Mouse (Mus musculus): ENCODE measurements at regions not wholly inside any gene's neighbourhood (a gene's known extent, or its start where the extent isn't known, plus 50 kb on each side); places are given as distances from the start of the nearest gene placed in this dataset.
"Not testable (repeated sequence)": the region's sequence is repeated elsewhere in the genome, so short reads cannot be mapped to it uniquely, and the experiment has no call there.

GRCm38 (mm10) chr13:97396286-97396685, 155.4 kb downstream of the Enc1 start:
- not testable (repeated sequence) for DNase-seq (ENCODE audit: inconsistent ontology term)

- DNase-seq (ENCODE audit: inconsistent ontology term) = no peak
Observed at GRCm38 (mm10) chr13:97394756-97395454, 154.0 kb downstream of the Enc1 start.

DNA sequence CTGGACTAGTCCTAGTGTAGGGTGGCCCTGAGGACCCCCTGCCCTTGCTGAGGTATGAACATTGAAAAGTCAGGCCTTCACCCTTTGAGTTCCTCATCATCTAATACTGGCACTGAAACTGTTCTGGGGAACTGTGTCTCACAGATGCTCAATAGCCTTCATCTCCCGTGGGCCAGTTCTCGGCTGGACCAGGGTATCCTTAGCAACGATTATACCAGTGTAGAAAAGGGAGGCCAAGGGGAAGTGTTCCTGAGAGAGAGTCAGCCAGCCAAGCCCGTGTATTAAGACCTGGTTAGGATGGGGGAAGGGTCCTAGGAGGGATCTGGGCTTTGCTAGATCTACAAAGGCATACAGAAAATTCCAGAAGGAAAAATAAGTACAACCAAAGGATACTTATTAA, 153.2 kb downstream of the Enc1 start:
- no peak for DNase-seq (ENCODE audit: inconsistent ontology term)

DNA sequence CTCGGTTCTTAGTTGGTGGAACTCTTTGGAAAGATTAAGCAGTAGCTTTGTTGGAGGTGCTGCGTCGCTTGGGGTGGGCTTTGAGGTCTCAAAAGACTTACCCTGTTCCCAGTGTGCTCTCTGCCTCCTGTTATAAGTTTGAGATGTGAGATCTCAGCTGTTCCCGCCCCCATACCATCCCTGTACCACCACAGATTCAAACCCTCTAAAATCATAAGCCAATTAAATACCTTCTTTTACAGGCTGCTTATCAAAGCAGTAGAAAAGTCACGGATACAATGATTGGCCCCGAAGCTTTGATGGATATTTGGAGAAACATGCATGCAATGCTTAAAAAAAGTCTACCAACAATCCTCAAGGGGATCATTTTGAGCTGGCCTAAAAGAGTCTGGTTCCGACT, 152.6 kb downstream of the Enc1 start:
- no peak for DNase-seq (ENCODE audit: inconsistent ontology term)

- DNase-seq (ENCODE audit: inconsistent ontology term) = peak; percentile 67
Observed at GRCm38 (mm10) chr13:97390449-97390930, 149.6 kb downstream of the Enc1 start.

GRCm38 (mm10) chr13:97388851-97389479, 148.1 kb downstream of the Enc1 start:
- DNase-seq (ENCODE audit: inconsistent ontology term) = peak; percentile 22

DNA sequence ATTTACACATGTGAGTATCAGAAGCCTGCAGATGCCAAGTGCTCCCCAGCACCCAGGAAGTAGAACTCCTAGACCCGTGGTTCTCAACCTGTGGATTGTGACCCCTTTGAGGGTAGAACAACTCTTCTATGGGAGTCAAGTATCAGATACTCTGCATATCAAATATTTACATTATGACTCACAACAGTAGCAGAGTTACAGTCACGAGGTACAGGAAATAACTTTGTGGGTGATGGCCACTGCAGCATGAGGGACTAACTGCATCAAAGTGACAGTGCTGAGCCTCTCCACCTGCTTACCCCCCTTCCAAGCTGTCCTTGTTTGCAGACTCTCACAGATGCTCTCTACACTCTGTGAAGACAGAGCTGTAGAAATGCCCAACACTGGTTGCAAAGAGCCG, 145.6 kb downstream of the Enc1 start:
- peak; percentile 38 for DNase-seq (ENCODE audit: inconsistent ontology term)

DNA sequence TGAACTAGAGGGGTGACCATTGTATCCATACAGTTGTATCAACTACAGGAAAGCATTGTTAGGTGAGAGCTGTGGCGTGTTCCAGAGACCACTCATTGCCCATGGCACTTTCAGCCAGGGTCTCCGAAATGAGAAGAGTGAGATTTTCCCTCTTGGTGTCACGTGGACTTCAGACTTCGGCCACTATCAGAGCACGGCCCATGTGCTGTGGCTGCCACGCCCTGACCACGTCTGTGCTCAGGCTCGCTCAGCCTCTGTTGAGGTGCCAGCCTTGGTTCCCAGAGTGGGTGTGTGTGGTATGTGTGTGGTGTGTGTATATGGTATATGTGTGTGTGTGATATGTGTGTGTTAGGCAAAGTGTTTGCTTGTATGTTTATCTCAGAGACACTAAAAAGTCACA, 144.6 kb downstream of the Enc1 start:
- no peak for DNase-seq (ENCODE audit: inconsistent ontology term)

GRCm38 (mm10) chr13:97384091-97384777, 143.3 kb downstream of the Enc1 start:
- no peak for DNase-seq (ENCODE audit: inconsistent ontology term)

DNA sequence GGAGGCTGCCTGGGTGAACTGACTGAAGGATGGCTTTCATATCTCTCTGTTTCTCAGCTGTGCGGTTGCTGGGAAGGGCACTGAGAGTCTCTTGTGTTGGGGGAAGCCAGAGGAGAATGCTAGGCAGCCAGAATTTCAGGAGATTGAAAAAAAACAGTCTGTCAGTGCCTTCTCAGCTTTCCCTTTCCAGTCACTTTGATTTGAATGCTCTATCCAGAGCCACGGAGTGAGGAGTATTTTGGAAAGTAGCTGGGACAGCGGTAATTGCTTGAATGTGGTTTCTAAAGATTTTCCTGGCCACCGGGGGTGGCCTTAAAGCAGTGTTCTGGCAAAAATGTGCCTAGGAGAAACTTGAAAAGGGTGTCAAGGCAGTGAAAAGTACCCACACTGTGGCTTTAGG, 142.4 kb downstream of the Enc1 start:
- no peak for DNase-seq (ENCODE audit: inconsistent ontology term)

DNA sequence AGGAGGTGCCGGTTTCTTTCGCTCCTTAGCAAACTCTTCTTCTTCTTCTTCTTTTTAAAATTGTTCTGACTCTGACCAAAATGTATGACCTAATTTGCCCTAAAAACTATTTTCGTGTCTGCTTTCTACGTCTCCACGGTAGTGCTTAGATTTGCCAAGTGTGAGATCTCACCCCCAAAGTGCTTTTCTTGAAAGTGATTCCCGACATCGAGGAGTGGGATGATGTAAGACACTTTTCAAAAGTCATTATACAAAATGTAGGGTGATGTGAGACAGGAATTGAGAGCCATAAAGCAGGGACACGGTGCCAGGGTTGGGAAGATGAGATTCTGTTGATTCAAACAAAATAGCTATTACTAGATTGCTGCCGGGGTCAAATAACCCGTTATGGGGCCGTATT, 139.5 kb downstream of the Enc1 start:
- DNase-seq (ENCODE audit: inconsistent ontology term) = no peak

- DNase-seq (ENCODE audit: inconsistent ontology term) = no peak
Observed at GRCm38 (mm10) chr13:97376232-97376523, 135.3 kb downstream of the Enc1 start.

- no peak for DNase-seq (ENCODE audit: inconsistent ontology term)
Observed at GRCm38 (mm10) chr13:97375501-97376231, 134.8 kb downstream of the Enc1 start.

GRCm38 (mm10) chr13:97372348-97372747, 131.4 kb downstream of the Enc1 start:
- no peak for DNase-seq (ENCODE audit: inconsistent ontology term)

- no peak for DNase-seq (ENCODE audit: inconsistent ontology term)
Observed at GRCm38 (mm10) chr13:97371200-97371599, 130.3 kb downstream of the Enc1 start.

GRCm38 (mm10) chr13:97366723-97367122, 125.8 kb downstream of the Enc1 start:
- no peak for DNase-seq (ENCODE audit: inconsistent ontology term)

DNA sequence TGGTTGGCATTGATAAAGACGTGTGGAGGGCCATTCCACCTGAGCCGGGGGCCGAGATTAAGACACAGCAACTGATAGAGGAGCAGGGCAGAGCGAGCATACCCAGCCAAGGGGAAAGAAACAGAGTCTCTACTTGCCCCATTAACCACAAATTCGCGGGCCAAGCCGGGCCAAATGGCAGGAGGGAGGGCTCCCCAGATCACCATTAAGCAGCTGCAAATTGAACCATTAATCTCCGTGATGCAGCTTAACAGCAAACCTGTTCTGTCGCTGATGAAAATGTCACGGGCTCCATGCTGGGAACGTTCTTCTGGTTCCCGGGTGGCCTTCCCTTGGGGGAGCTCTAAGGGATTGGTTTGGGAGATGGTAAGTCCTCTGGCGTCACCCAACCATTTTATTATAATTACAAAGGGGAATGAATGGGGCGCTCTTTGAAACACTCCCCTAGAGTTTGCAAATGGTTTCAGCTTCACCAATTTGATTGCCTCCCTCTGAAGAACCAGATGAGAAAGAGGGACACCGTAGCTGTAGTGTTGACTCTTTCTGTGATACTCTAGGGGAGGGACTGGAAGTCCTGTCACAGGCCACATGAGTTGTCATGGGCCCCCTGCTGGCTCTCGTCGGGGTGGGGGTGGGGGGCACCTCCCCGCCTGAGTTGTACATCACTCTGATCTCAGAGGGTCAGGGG, 124.8 kb downstream of the Enc1 start:
- DNase-seq (ENCODE audit: inconsistent ontology term) = no peak

DNA sequence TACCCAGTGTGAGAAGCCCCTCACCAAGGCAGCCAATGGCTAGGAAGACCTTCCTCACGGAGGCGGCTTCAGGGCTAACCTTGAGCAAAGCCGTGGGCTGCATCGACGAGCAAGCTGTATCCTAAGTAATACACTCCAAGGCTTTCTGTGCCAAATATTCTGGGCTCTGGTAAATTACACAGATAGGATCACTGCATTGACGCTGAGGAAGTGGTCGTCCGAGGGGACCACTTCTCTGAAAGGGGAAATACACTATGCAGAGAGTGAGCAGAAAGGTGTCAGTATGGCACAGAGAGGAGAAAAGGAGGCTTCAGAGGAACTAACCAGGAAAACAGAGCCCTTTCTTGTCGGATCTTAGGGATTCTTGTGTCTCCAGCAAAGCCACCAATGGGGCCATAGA, 124.1 kb downstream of the Enc1 start:
- DNase-seq (ENCODE audit: inconsistent ontology term) = no peak

DNA sequence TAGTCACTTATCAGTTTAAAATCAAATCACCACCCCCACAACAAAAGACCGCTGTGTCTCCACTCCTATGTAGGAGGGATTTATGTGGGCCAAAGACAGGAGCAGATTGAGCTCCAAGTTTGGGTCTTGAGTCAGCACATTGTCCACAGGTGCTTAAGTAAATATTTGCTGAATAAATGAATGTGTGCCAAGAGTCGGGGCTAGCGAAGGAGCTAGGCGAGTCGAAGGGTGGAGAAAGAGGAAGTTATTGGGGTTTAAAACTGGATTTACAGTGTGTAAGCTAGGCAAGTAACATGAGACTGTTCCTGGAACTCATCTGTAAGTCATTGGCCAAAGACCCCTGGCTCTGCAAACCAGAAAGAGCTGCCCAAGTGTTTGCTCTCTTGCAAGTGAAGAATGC, 122.9 kb downstream of the Enc1 start:
- no peak for DNase-seq (ENCODE audit: inconsistent ontology term)

GRCm38 (mm10) chr13:97363214-97363613, 122.3 kb downstream of the Enc1 start:
- no peak for DNase-seq (ENCODE audit: inconsistent ontology term)

- DNase-seq (ENCODE audit: inconsistent ontology term) = no peak
Observed at GRCm38 (mm10) chr13:97360551-97360950, 119.6 kb downstream of the Enc1 start.

DNA sequence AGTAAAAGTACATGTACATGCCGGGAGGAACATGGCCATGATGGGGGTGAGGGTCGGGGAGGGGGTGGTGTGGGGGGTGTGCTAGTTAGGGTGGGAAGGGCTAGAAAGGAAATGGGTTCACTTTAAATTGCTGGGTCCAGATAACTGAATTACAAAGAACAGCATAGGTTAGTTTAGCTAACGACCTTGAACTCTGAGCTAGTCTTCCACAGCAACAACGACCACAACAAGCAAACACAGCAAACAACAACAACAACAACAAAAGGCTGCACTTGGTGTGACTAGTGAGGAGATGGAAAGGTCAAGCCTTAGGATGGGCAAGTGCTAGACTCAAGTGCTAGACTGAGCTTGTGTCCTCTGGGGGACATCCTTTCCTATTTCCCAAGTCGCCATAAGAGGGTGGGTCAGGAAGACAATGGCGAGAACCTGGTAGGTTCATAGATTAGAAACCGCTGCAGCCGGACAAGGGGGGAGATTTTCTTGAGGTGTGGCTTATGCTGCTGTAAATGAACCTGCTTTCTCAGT, 117.9 kb downstream of the Enc1 start:
- DNase-seq (ENCODE audit: inconsistent ontology term) = no peak

Data from Muller cell, postnatal 12 days (primary cell).